Mouse (Mus musculus): Measurements from ENCODE around the gene Pgd. TPM values are rescaled to one million over a fixed set of nuclear protein-coding genes. Genes with fewer than 3 reads are reported as not detected.

The Pgd gene
- polyA plus RNA-seq, 1 experiment from 2014 or later = 133 TPM

DNA sequence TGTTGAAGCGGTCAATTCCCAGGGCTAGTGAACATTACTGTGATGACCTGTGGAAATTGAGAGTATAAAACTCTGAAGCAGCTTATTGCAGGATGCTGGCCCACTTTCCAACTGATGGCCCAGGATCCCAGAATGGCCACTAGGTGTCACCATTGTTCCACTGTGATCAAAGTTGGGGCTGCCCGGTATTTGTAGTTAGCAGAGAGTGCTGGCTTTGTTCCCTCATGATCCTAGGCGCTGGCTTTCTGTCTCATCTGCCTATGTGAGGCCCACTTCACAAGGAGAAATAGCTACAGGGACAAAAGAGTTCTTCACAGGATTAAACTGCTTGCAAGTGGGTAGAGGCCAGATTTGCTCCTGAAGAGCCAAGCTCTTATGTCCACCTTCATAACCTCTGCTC is 22.1 kb downstream of the Pgd start:
- Histone ChIP-seq H3K36me3 (peaks cover 3% of the 10 kb centered on the region), H3K9me3 (no peaks in the 10 kb centered on the region), H3K4me1 (peaks cover 10% of the 10 kb centered on the region), H3K27ac (no peak overlapping the region), H3K4me3 (no peak overlapping the region), H3K27me3 (ENCODE audit: insufficient read depth, poor library complexity, severe bottlenecking) (0 out of 2 replicates have a peak, but pooled peaks cover 3% of the 10 kb centered on the region)
- DNase-seq (ENCODE audit: low spot score) = peak; percentile 91
- 1% methylated on average over 3 of the region's 3 CpGs for WGBS

DNA sequence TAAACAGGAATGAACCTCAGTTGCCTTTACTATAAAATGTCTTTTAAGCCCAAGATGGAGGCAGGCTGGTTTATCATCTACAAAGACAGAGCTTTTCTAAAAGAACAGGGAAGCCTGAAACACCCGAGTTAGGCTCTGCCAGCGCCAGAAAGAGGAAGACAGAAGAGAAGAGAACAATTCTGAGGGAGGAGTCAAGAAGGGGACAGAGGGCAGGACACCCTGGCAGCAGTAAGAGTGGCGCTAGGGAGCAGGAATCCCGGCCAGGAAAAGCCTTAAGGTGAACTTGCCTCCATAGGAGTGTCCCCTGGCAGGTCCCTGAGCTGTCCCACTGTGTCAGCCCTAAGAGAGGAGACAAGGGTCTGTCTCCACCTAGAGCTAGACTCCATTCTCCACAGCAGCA is 23.0 kb downstream of the Pgd start:
- H3K27me3 ChIP-seq (ENCODE audit: insufficient read depth, poor library complexity, severe bottlenecking) = 0 out of 2 replicates have a peak, but pooled peaks cover 3% of the 10 kb centered on the region
- H3K36me3 ChIP-seq = no peaks in the 10 kb centered on the region
- no peak overlapping the region for H3K4me3 ChIP-seq
- DNase-seq (ENCODE audit: low spot score) = no peak
- H3K9me3 ChIP-seq = no peaks in the 10 kb centered on the region
- H3K27ac ChIP-seq = no peak overlapping the region
- peaks cover 10% of the 10 kb centered on the region for H3K4me1 ChIP-seq
- WGBS = 27% methylated on average over 4 of the region's 4 CpGs

DNA sequence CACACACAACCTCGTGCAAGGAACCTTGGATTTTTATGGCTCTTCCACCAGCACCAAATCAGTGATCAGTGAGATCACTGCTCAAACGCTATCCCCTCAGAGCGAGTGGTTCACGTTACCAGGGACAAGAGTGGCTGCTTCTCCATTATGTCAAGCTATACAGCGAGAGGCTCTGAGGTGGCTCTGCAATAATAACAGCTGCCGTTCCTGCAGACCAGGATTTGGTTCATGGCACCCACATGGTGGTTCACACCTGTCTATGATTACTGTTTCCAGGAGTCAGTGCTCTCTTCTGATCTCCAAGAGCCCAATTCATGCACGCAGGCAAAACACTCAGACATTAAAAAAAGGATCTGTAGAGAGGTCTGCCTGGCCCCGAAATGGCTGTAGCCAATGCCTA is 28.1 kb downstream of the Pgd start:
- WGBS = 78% methylated on average over 8 of the region's 8 CpGs
- DNase-seq (ENCODE audit: low spot score) = no peak
- Histone ChIP-seq H3K27me3 (ENCODE audit: insufficient read depth, poor library complexity, severe bottlenecking) (0 out of 2 replicates have a peak, but pooled peaks cover under 1% of the 10 kb centered on the region), H3K4me1 (peaks cover 10% of the 10 kb centered on the region; the same call in 1 of the 2 replicates), H3K9me3 (no peaks in the 10 kb centered on the region), H3K27ac (no peak overlapping the region), H3K4me3 (no peak overlapping the region), H3K36me3 (no peaks in the 10 kb centered on the region)

DNA sequence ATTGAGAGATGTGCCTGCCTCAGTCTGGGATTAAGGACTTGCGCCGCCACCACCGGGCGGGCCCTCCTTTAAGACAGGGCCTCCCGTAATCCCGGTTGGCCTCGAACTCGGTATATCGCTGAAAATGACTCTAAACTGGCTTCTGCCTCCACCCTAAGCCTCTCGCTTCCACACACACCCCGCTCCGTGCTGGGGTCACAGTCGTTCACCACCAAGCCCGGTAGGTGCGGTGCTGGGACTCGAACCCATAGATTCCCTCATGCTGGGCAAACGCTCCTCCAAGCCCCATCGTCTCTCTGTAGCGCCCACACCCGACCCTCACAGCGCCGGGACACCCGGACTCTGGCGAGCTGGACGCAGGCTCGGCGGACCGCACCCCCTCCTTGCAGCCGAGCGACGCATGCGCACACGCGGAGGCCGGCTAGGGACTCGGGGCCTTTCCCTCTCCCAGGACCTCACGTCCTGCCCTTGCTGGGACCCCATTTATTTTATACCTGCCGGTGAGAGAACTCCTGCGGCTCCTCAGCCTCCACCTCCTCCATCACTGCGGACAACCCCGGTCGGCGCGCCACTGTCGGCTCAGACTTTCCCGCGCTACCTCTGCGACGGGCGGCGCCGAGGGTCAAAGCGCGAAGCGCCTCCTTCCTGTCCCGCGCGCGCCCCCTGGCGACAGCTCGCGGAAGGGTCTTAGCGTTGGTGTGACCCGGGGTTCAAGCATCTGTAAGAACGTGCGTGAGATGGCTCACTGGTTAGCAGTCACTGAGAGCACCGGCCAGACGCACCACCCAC is 29.4 kb downstream of the Pgd start, which contains the start of gene Cenps:
Gene Cenps, minus strand, starts transcription at position 648 of the 789 bp plus-strand sequence.
- Histone ChIP-seq H3K9me3 (no peaks in the 10 kb centered on the region), H3K4me1 (peaks cover 10% of the 10 kb centered on the region; the same call in 1 of the 2 replicates), H3K4me3 (peak within 1 kb of the TSS; percentile 79), H3K36me3 (peaks cover 3% of the 10 kb centered on the region; the same call in 1 of the 2 replicates), H3K27me3 (ENCODE audit: insufficient read depth, poor library complexity, severe bottlenecking) (no peaks in the 10 kb centered on the region), H3K27ac (peak within 1 kb of the TSS; percentile 88)
- DNase-seq (ENCODE audit: low spot score) = peak; percentile 96
- 2% methylated on average over 68 of the region's 68 CpGs for WGBS

DNA sequence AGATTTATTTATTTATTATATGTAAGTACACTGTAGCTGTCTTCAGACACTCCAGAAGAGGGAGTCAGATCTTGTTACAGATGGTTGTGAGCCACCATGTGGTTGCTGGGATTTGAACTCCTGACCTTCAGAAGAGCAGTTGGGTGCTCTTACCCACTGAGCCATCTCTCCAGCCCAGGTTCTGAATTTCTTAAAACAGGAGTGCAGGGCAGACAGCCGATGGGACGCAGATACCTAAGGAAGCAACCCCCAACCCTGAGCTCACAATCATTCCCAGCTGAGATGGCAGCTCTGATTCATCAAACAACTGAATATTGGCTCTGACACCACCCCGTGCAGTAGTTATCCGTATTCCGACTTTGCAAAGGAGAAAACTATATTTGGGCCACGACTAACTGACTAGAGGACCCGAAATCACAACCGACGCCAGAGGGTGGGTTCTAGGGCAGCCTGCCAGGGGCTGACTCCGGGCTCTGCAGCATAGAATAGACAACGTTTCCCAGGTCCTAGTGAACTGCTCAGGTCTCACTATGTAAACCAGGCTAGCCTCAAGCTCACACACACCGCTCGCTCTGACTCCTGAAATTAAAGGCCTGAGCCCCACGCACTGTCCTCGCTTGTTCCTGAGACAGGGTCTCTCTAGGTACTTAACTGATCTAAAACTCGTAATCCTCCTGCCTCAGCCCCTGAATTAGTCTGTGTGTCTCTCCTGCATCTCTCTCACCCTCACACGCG is 30.3 kb downstream of the Pgd start:
- Histone ChIP-seq H3K4me3 (peak overlapping the region; percentile 79), H3K4me1 (peaks cover 10% of the 10 kb centered on the region; the same call in 1 of the 2 replicates), H3K27ac (peak overlapping the region; percentile 88), H3K27me3 (ENCODE audit: insufficient read depth, poor library complexity, severe bottlenecking) (no peaks in the 10 kb centered on the region), H3K36me3 (peaks cover 11% of the 10 kb centered on the region), H3K9me3 (no peaks in the 10 kb centered on the region)
- no peak for DNase-seq (ENCODE audit: low spot score)
- WGBS = 71% methylated on average over 18 of the region's 18 CpGs

DNA sequence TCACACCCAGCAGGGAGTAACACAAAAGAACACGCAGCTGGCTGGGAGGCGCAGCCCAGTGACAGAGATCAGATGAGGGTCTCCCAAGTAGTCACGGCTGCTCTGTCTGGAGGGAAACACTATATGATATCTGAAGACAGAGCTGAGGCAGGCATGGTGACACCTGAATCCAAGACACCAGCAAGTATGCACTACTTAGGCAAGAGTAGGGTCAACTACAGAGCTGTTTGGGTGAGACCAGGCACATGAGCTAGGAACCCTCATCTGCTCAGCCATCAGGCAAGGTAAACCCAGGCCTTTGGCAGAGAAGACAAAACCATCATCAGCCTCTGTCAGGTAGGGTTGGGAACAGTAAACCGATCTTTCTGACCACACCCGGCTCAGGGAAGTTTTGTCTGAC is 33.2 kb downstream of the Pgd start:
- no peak overlapping the region for H3K4me3 ChIP-seq
- 84% methylated on average over 5 of the region's 5 CpGs for WGBS
- no peaks in the 10 kb centered on the region for H3K27me3 ChIP-seq (ENCODE audit: insufficient read depth, poor library complexity, severe bottlenecking)
- DNase-seq (ENCODE audit: low spot score) = no peak
- peaks cover 10% of the 10 kb centered on the region; the same call in 1 of the 2 replicates for H3K4me1 ChIP-seq
- H3K36me3 ChIP-seq = peaks cover 36% of the 10 kb centered on the region
- H3K27ac ChIP-seq = no peak overlapping the region
- no peaks in the 10 kb centered on the region for H3K9me3 ChIP-seq

DNA sequence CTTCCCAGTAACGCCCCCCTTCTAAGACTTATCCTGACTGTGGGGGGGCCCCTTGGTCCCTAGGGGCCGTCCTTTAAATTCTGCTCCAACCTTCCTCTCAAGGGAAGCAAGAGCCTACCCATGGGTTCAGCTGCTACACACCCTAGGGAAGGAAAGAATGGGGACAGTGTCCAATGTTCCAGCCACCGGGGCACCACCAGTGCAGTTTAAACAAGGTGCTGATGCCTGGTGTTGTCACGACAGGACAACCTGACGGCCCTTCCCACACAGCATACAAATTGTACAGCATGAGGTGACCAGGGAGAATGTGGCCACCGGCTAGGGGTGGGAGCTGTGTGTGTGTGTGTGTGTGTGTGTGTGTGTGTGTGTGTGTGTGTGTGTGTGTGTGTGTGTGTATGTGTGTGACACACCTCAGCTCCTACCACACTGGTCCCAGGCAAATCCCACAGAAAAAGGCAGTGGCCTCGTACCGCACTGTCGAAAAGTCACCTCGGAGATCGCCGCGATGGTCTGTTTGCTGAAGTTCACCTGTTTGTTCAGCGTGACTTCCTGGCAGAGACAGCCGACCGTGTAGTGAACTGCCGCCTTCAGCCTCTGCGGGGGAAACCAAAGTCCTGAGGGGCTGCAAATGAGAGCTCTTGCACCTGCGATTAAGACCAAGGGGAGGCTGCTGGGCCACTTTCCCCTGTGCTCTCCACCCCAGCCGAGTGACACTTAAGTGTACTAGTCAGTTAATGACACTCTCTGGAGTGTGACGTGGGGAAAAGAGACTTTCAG is 34.6 kb downstream of the Pgd start:
- peaks cover 44% of the 10 kb centered on the region for H3K36me3 ChIP-seq
- 87% methylated on average over 21 of the region's 21 CpGs for WGBS
- H3K27ac ChIP-seq = no peak overlapping the region

DNA sequence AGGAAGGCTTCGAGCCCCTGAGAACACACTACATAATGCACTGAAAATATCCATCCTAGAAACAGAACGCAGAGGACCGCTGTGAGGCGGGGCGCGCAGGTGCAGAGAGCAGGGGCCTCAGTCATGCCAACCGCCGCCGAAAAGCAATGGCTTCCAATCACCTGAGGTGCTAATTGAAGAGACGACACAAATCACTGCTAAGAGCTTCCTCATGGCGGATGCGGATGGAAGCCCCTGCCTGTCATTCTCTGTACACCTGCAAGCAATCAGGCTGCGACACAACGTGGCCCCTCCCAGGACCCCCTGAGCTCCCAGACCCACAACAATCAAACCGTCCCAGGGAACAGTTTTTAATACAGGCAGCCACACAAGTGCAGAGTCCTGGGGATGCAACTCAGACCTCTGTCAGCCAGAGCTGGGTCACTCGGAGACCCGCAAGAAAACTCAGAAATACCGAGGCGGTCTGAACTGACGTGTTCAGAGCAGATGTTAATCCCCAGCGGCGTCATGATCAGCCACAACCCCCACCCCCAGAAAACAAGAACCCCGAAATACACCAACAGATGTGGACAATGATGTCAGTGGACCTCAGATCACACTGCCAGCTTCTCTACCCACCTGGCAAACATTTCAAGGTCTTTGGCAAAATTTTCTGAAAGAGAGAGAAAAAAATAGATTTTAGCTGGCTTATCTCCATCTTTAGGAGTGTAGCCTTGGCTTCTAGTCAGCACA is 35.4 kb downstream of the Pgd start:
- no peaks in the 10 kb centered on the region for H3K4me1 ChIP-seq
- H3K27ac ChIP-seq = no peak overlapping the region
- no peaks in the 10 kb centered on the region for H3K9me3 ChIP-seq
- 88% methylated on average over 23 of the region's 23 CpGs for WGBS
- no peak for DNase-seq (ENCODE audit: low spot score)
- no peak overlapping the region for H3K4me3 ChIP-seq
- no peaks in the 10 kb centered on the region for H3K27me3 ChIP-seq (ENCODE audit: insufficient read depth, poor library complexity, severe bottlenecking)
- peaks cover 44% of the 10 kb centered on the region for H3K36me3 ChIP-seq

More for the DNA sequence above, 34.6 kb downstream of the Pgd start:
- no peak overlapping the region for H3K4me3 ChIP-seq
- H3K27me3 ChIP-seq (ENCODE audit: insufficient read depth, poor library complexity, severe bottlenecking) = no peaks in the 10 kb centered on the region
- DNase-seq (ENCODE audit: low spot score) = no peak
- peaks cover 5% of the 10 kb centered on the region; the same call in 1 of the 2 replicates for H3K4me1 ChIP-seq
- no peaks in the 10 kb centered on the region for H3K9me3 ChIP-seq

DNA sequence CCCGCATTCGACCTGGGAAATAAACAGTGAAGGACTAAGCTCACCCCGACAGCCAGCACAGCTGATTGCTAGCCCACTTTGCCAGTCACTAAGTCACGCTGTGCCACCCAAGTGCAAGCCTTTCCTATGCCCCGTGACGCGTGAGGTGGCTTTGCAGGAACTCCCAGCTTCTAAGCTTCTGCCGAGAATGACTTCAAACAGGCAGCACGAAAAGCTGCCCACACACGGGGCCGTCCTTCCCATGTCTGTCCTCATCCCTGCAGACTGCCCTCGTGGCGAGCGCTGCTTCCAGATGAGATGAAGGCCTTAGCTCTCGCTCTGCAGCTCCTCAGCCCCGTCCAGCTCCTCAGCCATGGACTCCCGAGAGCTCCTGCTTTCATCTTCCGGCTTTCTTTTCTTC is 38.1 kb downstream of the Pgd start:
- Histone ChIP-seq H3K36me3 (peaks cover 44% of the 10 kb centered on the region), H3K4me1 (peaks cover 4% of the 10 kb centered on the region), H3K9me3 (no peaks in the 10 kb centered on the region), H3K27me3 (ENCODE audit: insufficient read depth, poor library complexity, severe bottlenecking) (no peaks in the 10 kb centered on the region), H3K27ac (no peak overlapping the region), H3K4me3 (no peak overlapping the region)
- WGBS = 81% methylated on average over 18 of the region's 18 CpGs
- no peak for DNase-seq (ENCODE audit: low spot score)

DNA sequence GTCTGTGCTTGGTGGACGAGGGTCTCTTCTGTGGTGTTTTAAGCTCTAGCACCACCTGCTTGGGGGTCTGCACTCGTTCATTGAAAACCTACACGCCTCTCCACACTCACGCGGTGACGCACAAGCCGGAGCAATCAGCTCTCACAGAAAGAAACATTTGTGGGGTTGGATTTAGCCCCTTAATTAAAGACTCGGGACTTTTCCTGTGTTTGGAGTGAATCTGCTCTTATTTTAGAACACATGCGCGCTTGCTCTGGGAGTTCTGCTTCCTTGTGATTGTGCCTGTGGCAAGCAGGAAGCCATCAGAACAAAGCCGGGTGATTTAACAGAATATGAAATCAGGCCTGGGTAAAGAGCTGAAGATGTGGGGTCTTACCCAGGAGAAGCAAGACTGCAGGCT is 39.9 kb downstream of the Pgd start, which contains the start of gene Cort:
Gene Cort, minus strand, starts transcription at position 101 of the 400 bp plus-strand sequence.
- no peak for DNase-seq (ENCODE audit: low spot score)
- H3K9me3 ChIP-seq = no peaks in the 10 kb centered on the region
- H3K27me3 ChIP-seq (ENCODE audit: insufficient read depth, poor library complexity, severe bottlenecking) = no peaks in the 10 kb centered on the region
- WGBS = 88% methylated on average over 11 of the region's 11 CpGs
- H3K4me3 ChIP-seq = no peak within 1 kb of the TSS
- H3K27ac ChIP-seq = no peak within 1 kb of the TSS
- peaks cover 4% of the 10 kb centered on the region for H3K4me1 ChIP-seq
- H3K36me3 ChIP-seq = peaks cover 36% of the 10 kb centered on the region

DNA sequence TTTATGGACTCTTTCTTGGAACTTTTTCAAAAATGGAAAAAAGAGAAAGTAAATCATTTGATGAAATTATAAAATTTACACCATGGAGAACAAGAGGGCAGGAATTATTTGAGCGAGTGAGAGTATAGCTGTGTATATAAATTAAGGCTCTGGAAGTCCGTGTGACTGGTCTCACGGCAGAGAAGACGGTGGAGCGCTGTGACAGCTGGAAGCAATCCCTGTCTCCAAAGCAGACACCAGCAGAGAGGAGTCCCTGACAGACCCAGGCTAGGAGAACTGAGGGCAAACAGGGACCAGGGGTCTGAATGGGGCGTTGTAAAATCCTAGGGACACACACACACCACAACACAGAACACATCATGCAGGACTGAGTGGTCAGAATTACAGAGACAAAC is 40.5 kb downstream of the Pgd start:
- Histone ChIP-seq H3K4me1 (peaks cover 4% of the 10 kb centered on the region), H3K36me3 (peaks cover 31% of the 10 kb centered on the region), H3K4me3 (no peak overlapping the region), H3K27me3 (ENCODE audit: insufficient read depth, poor library complexity, severe bottlenecking) (no peaks in the 10 kb centered on the region), H3K27ac (no peak overlapping the region), H3K9me3 (no peaks in the 10 kb centered on the region)
- no peak for DNase-seq (ENCODE audit: low spot score)
- WGBS = 78% methylated on average over 6 of the region's 6 CpGs
